Mouse (Mus musculus) frontal cortex, postnatal 36 days (tissue): ENCODE measurements at regions not wholly inside any gene's neighbourhood (a gene's known extent, or its start where the extent isn't known, plus 50 kb on each side); places are given as distances from the start of the nearest gene placed in this dataset.
"Not testable (repeated sequence)": the region's sequence is repeated elsewhere in the genome, so short reads cannot be mapped to it uniquely, and the experiment has no call there.

Source experiments
- DNase-seq, 2 experiments: peaks; one replicate each; pipeline ENCODE4 v3.0.0; 2022; ENCODE audit warnings: low spot score in 2 of 2

- no peak for DNase-seq
Measured at GRCm38 (mm10) chr13:99128979-99129378, 55.6 kb upstream of the Zfp366 start.

DNA sequence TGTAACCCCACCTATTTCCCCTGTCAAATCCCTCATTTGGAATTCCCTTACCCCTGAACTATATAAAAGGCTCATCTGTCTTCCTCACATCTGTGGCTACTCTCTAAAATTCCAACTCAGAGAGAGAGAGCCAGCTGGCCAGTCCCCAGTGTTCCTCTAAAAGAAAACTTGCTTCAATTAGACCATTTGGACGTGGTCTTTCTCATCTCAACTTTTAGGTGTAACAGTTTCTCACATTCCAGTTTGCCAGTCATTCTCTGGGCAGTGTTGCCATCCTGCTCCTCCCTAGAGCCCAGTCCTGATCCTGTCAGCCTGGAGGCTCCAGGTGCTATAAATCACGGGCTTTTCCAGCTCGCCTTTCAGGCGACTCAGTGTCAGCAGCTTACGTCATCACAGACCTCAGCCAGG lies 56.3 kb upstream of the Zfp366 start:
- no peak for DNase-seq

- DNase-seq: no peak
Measured at GRCm38 (mm10) chr13:99127716-99128115, 56.9 kb upstream of the Zfp366 start.

- DNase-seq: not testable (repeated sequence)
Measured at GRCm38 (mm10) chr13:99126971-99127370, 57.7 kb upstream of the Zfp366 start.

GRCm38 (mm10) chr13:99126538-99126937 lies 58.1 kb upstream of the Zfp366 start:
- no peak for DNase-seq

DNA sequence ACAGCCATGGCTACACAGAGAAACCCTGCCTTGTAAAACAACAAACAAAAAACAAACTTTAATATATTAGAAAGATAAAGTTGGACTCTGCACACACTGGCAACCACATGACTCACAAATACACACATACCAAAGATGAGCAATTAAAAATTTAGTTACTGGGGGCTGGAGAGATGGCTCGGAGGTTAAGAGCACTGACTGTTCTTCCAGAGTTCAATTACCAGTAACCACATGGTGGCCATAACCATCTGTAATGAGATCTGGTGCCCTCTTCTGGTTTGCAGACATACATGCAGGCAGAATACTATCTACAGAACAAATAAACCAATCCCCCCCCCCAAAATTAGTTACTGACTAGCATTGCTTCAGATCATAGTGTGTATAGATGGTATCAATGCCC lies 58.7 kb upstream of the Zfp366 start:
- no peak for DNase-seq

DNA sequence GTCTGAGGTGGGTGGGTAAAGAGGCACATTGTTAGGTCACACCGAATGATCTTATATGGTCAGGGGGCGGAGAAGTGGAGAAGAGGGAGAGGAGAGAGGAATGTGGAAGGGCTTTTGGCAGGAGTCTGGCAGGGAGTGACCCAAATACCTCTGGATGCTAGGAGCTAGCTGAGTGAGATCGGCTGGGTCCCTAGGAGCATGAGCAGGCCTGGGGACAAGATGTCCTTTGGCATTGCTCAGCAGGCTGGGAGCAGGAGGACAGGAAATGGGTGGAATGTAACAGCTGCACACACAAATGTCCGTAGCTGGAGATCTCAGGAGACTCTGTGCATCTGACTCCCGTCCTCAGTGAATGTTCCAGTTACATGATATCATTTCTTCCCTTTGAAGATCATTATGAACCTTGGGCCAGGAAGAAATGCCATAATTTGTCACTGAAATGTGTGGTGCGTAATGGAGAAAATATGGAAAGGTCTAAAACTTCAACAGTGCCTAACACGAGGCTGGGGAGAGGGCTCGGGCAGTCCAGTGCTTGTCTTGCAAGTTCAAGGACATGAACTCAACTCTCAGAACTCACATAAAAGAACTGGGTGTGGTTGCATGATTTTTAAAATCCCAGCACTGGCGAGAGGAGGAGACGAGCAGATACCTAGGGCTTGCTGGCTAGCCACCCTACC lies 59.6 kb upstream of the Zfp366 start:
- DNase-seq: no peak

GRCm38 (mm10) chr13:99124141-99124540 lies 60.5 kb upstream of the Zfp366 start:
- no peak for DNase-seq

GRCm38 (mm10) chr13:99123476-99124140 lies 61.0 kb upstream of the Zfp366 start:
- no peak for DNase-seq

- DNase-seq: not testable (repeated sequence)
Measured at GRCm38 (mm10) chr13:99122539-99122938, 62.1 kb upstream of the Zfp366 start.

DNA sequence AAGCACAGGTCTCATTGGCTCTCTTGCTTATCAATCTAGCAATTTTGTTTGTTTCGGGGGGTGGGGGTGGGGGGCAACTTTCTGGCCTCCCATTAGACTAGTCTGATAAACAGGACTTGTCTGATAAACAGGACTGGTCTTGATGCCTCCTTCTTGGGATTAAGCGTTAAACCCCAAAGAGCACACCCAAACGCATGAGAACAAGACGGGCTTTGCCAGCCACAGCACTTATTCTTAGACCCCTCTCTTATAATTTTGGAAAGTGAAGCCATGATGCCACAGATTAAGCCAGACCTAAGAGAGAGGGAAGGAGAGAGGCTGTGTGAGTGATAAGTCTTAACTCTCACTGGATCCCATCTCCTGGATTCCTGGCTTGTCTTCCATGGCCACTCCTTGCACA lies 63.5 kb upstream of the Zfp366 start:
- no peak for DNase-seq

- no peak for DNase-seq
Measured at GRCm38 (mm10) chr13:99119941-99120340, 64.7 kb upstream of the Zfp366 start.

- no peak for DNase-seq
Measured at GRCm38 (mm10) chr13:99118901-99119300, 65.7 kb upstream of the Zfp366 start.

DNA sequence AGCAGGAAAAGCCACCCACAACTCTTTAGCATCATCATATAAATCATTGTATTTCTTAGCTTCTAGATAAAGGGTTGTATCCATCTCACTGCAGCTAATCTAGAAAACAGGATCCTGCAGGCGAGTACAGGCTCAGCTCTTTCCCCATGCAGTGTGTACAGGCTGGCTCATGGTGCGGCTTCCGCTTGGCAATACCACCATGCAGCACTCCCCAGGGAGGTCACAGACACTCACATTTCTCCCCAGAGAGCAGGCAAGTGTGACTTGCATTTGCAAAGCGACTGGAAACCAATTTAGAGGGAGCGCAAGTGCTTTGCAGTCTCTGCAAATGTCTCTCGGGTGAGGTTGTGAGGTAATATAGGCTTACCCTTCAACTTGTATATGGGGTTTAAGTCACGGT lies 69.1 kb upstream of the Zfp366 start:
- DNase-seq: no peak

DNA sequence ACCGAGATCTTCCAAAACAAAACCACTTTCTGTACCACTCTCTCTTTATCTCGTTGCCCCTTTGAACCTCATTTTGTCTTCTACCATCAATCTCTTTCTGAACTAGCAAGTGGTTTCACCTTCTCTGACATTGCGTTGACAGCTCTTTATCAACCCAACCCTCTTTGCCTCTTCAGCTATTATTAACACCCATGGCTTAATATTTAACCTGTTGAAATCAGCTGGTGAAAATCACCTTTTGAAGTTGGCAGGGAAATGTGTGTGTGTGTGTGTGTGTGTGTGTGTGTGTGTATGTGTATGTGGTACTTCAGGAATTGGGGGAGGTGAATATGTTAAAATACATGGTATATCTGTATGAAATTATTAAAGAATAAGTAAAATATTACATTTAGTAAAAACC lies 70.1 kb upstream of the Zfp366 start:
- DNase-seq: no peak

- no peak for DNase-seq
Measured at GRCm38 (mm10) chr13:99111736-99112386, 72.8 kb upstream of the Zfp366 start.

GRCm38 (mm10) chr13:99107983-99108382 lies 76.6 kb upstream of the Zfp366 start:
- no peak for DNase-seq

DNA sequence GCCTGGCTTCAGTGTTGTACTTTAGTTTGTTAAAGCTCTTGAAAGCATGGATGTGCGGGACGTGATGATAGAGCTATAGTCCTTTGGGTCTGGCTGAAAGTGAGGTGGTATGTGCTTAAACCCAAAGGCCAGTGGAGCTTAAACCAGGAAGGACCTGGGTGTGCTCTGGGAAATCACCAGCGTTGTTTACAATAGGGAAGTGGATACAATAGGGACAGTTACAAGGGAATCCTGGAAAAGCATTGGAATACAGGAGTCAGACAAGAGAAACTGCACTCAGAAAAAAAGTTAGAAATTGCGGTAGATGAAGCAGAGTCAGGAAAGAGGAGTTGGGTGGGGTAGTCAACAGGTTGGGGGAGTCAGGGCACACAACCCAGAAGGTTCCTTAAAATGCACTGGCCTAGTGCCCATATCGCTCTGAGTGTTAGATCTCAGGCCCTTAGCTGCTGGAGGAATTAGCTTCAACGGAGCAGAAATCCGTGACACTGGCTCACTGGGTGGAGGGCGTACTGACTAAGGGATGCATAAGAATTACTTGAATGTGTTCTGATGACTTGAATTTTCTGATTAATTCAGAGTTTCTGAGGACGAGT lies 82.4 kb upstream of the Zfp366 start:
- DNase-seq: no peak

DNA sequence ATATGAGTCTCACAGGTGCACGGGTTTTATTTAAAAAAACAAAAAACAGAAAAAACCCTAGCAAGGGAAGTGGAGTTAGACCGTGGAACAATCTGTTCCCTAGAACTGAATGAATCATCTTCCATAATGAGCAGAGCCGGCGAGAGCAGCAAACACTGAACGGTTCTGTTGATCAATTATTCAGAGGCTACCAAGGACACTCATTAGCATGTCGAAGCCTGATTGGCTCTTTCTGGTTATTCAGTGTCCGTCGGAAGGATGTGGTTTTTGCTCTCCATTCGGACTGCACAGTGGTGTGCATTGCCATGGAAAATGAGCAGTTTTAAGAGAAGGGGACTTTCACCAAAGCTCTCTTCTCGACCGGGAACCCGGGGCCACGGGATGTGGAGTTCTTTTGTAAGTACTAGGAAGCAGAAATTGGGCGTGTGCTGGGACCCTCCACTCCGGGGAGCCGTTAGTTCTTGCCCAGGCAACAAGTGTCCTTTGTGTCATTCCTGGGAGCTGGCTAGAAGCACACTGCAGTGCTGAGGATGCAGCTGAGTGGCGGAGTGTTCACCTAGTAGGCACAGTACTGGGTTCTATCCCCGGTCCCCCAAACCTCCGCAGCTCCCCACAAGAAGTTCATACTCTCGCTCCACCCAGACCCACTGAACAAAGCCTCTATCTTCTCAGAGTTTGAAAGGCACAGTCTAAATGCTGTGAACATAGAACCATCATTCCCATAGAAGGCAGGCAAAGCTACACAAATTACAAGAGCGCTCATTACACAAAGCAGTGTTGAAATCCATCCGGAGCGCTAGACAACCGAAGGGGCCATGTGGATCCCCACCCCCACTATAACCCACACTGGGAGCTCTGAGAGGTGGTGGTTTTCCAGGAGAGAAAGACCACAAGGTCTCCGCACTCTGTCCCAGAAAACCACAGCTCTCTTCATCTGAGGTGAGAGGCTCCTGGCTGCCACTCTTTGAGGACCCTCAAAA lies 83.9 kb upstream of the Zfp366 start:
- DNase-seq: peak; percentile 71 to 76

- no peak for DNase-seq
Measured at GRCm38 (mm10) chr13:99099794-99100429, 84.7 kb upstream of the Zfp366 start.

DNA sequence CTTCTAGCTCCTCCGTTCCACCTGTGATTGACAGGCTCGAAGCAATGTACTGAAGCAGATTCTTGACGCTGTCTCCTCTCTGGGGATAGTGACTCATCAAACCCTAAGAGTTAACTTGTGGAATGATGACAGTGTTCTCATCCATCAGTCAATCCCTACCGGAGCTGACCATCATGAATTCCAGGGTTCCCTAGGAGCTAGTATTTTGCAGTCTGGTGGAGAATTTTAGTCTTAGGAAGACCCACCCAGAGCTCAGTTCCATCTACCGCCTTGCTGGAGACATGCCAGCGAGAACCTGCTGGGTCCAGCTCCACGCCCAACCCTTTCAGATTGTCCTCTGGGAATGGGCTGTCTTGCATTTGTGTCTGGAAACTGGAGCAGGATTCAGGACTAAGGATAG lies 85.4 kb upstream of the Zfp366 start:
- no peak for DNase-seq
